Mouse (Mus musculus) cerebellum, postnatal 36 days (tissue): Measurements from ENCODE around the gene Fgd2.
A peak's percentile ranks its signal among the peaks of the same experiment; 100 is the strongest.

Experiments
- DNase-seq, 2 experiments: peaks; one replicate each; pipeline ENCODE4 v3.0.0; 2021 to 2022; ENCODE audit warnings: mixed read lengths in 2 of 2

The Fgd2 gene

GRCm38 (mm10) chr17:29399241-29399910 is 38.7 kb downstream of the Fgd2 start:
- no peak for DNase-seq

- DNase-seq: no peak
Observed at GRCm38 (mm10) chr17:29400044-29400443, 39.3 kb downstream of the Fgd2 start.

GRCm38 (mm10) chr17:29401741-29402268 is 41.1 kb downstream of the Fgd2 start:
- DNase-seq: no peak

- DNase-seq: no peak
Observed at GRCm38 (mm10) chr17:29403179-29403578, 42.5 kb downstream of the Fgd2 start.

- no peak for DNase-seq
Observed at GRCm38 (mm10) chr17:29405501-29405900, 44.8 kb downstream of the Fgd2 start.

- no peak for DNase-seq
Observed at GRCm38 (mm10) chr17:29406077-29406476, 45.4 kb downstream of the Fgd2 start.

GRCm38 (mm10) chr17:29407405-29407804 is 46.7 kb downstream of the Fgd2 start:
- DNase-seq: no peak

GRCm38 (mm10) chr17:29408364-29408763 is 47.6 kb downstream of the Fgd2 start:
- DNase-seq: no peak

GRCm38 (mm10) chr17:29409800-29410343 is 49.2 kb downstream of the Fgd2 start:
- DNase-seq: no peak

- no peak for DNase-seq
Observed at GRCm38 (mm10) chr17:29411821-29412425, 51.2 kb downstream of the Fgd2 start.

GRCm38 (mm10) chr17:29414566-29414965 is 53.9 kb downstream of the Fgd2 start:
- DNase-seq: no peak

GRCm38 (mm10) chr17:29415761-29416662 is 55.3 kb downstream of the Fgd2 start:
- DNase-seq: peak in 1 of 2 experiments; percentile 18

GRCm38 (mm10) chr17:29416757-29417156 is 56.0 kb downstream of the Fgd2 start:
- no peak for DNase-seq

- no peak for DNase-seq
Observed at GRCm38 (mm10) chr17:29418758-29419380, 58.2 kb downstream of the Fgd2 start.

GRCm38 (mm10) chr17:29419976-29420739 is 59.4 kb downstream of the Fgd2 start:
- DNase-seq: no peak

GRCm38 (mm10) chr17:29421319-29421718 is 60.6 kb downstream of the Fgd2 start:
- no peak for DNase-seq

GRCm38 (mm10) chr17:29422337-29422736 is 61.6 kb downstream of the Fgd2 start:
- no peak for DNase-seq

- no peak for DNase-seq
Observed at GRCm38 (mm10) chr17:29422912-29423504, 62.3 kb downstream of the Fgd2 start.

- DNase-seq: no peak
Observed at GRCm38 (mm10) chr17:29423991-29424390, 63.3 kb downstream of the Fgd2 start.

GRCm38 (mm10) chr17:29425345-29425744 is 64.6 kb downstream of the Fgd2 start:
- DNase-seq: no peak

GRCm38 (mm10) chr17:29428213-29428612 is 67.5 kb downstream of the Fgd2 start:
- no peak for DNase-seq
